Mouse (Mus musculus) liver, embryonic 14.5 days (tissue): ENCODE results near the gene Dmap1.

Source experiments
- CTCF ChIP-seq: IDR thresholded peaks from 2 replicates; pipeline ENCODE4 v1.5.1; 2016; ENCODE audit warnings: antibody characterized with exemption, low read depth, control low read depth
- EP300 ChIP-seq: IDR thresholded peaks from 2 replicates; pipeline ENCODE4 v1.6.1; 2016; ENCODE audit warnings: antibody characterized with exemption, low read depth

- no peak for TF ChIP-seq CTCF
- no peak for TF ChIP-seq EP300
Observed at GRCm38 (mm10) chr4:117656961-117657360, 25.1 kb downstream of the Dmap1 start.
